Mouse (Mus musculus) neural tube, embryonic 14.5 days (tissue): ENCODE measurements around the gene Car15. TPM values are rescaled to one million over a fixed set of nuclear protein-coding genes. Genes with fewer than 3 reads are reported as not detected.

Experiments used
- ATAC-seq: fragments of 200-750 bp; cut with Nextera tagmentation; 2 replicates; pipeline ENCODE4 v1.8.0; 2017; ENCODE audit warnings: low read depth, mild to moderate bottlenecking, moderate TSS enrichment, moderate library complexity
- H3K27ac ChIP-seq: fragments of 300-500 bp; sonication (generic); 2 replicates; pipeline ENCODE4 v1.5.1; 2014; ENCODE audit warnings: low read depth, mild to moderate bottlenecking, control low read depth, low read length, moderate library complexity, mixed read lengths
- H3K27me3 ChIP-seq: fragments of 300-500 bp; sonication (generic); 2 replicates; pipeline ENCODE4 v1.6.1; 2014; ENCODE audit warnings: low read length; ENCODE audit not compliant: control insufficient read depth, insufficient read depth
- H3K36me3 ChIP-seq: fragments of 300-500 bp; sonication (generic); 2 replicates; pipeline ENCODE4 v1.6.1; 2014; ENCODE audit warnings: low read length, mixed read lengths; ENCODE audit not compliant: control insufficient read depth, insufficient read depth
- H3K4me1 ChIP-seq: fragments of 300-500 bp; sonication (generic); 2 replicates; pipeline ENCODE4 v1.6.1; 2014; ENCODE audit warnings: low read length; ENCODE audit not compliant: control insufficient read depth, insufficient read depth
- H3K4me2 ChIP-seq: fragments of 300-500 bp; sonication (generic); 2 replicates; pipeline ENCODE4 v1.6.1; 2014; ENCODE audit warnings: mild to moderate bottlenecking, low read depth, low read length, control low read depth
- H3K4me3 ChIP-seq: fragments of 300-500 bp; sonication (generic); 2 replicates; pipeline ENCODE4 v1.5.1; 2014; ENCODE audit warnings: low read depth, low read length, control low read depth, mixed read lengths
- H3K9ac ChIP-seq: fragments of 300-500 bp; sonication (generic); replicated peaks from 2 replicates; pipeline ENCODE4 v1.6.1; 2014; ENCODE audit warnings: low read depth, mild to moderate bottlenecking, control low read depth, low read length, mixed read lengths
- H3K9me3 ChIP-seq: fragments of 300-500 bp; sonication (generic); 2 replicates; pipeline ENCODE4 v1.6.1; 2016; ENCODE audit warnings: low read length; ENCODE audit not compliant: control insufficient read depth
- WGBS: fragments of 180-500 bp; shearing (Covaris S2); extraction: QIAGEN DNeasy Blood & Tissue Kit; methylation state at CpG from one replicate; pipeline ENCODE4 v1.1.7; 2014; 5-methylcytosine and 5-hydroxymethylcytosine counted together
- polyA plus RNA-seq: library from polyadenylated mRNA; unstranded; fragments of >200 nt; fragmentation: Nextera tagmentation; extraction: Ambion mirVana; gene quantifications from 2 replicates; pipeline ENCODE4 v1.2.1, GENCODE M21; 2014

Car15 gene
- polyA plus RNA-seq: 3.9 and 4.0 TPM in 2 replicates

GRCm38 (mm10) chr16:17838051-17838450 lies at the start of gene Car15:
Gene Car15 (minus strand): TSS chr16:17838364.
- 83% methylated on average over 6 of the region's 6 CpGs for WGBS
- Histone ChIP-seq H3K27ac (no peak within 1 kb of the TSS), H3K4me1 (peaks cover 2% of the 10 kb centered on the region; the same call in 1 of the 2 replicates), H3K27me3 (peaks cover 6% of the 10 kb centered on the region; the same call in 1 of the 2 replicates), H3K4me2 (no peak within 1 kb of the TSS), H3K36me3 (peaks cover 23% of the 10 kb centered on the region), H3K9ac (no peak within 1 kb of the TSS), H3K9me3 (no peaks in the 10 kb centered on the region), H3K4me3 (no peak within 1 kb of the TSS)
- no peak for ATAC-seq

- Histone ChIP-seq H3K4me3 (no peak overlapping the region), H3K27ac (no peak overlapping the region)
Observed at GRCm38 (mm10) chr16:17884116-17884515, 46.0 kb upstream of the Car15 start.

GRCm38 (mm10) chr16:17882196-17882595 lies 44.0 kb upstream of the Car15 start:
- Histone ChIP-seq H3K9me3 (no peaks in the 10 kb centered on the region), H3K4me2 (no peak overlapping the region), H3K4me3 (no peak overlapping the region), H3K36me3 (no peaks in the 10 kb centered on the region), H3K4me1 (no peaks in the 10 kb centered on the region; the same call in 1 of the 2 replicates), H3K27ac (no peak overlapping the region), H3K9ac (no peak overlapping the region), H3K27me3 (no peaks in the 10 kb centered on the region)
- no peak for ATAC-seq

More at GRCm38 (mm10) chr16:17884116-17884515, 46.0 kb upstream of the Car15 start:
- 95% methylated on average over 6 of the region's 6 CpGs for WGBS
- Histone ChIP-seq H3K27me3 (no peaks in the 10 kb centered on the region), H3K4me1 (no peaks in the 10 kb centered on the region; the same call in 1 of the 2 replicates), H3K4me2 (no peak overlapping the region), H3K9me3 (no peaks in the 10 kb centered on the region), H3K9ac (no peak overlapping the region), H3K36me3 (no peaks in the 10 kb centered on the region)
- ATAC-seq: no peak

- 95% methylated on average over 4 of the region's 4 CpGs for WGBS
Observed at GRCm38 (mm10) chr16:17879571-17879970, 41.4 kb upstream of the Car15 start.

GRCm38 (mm10) chr16:17876096-17876495 lies 37.9 kb upstream of the Car15 start:
- ATAC-seq: no peak
- H3K4me3 ChIP-seq: no peak overlapping the region
- H3K4me2 ChIP-seq: no peak overlapping the region
- H3K27ac ChIP-seq: no peak overlapping the region
- WGBS: 98% methylated on average over 1 of the region's 1 CpGs
- peaks cover 14% of the 10 kb centered on the region for H3K36me3 ChIP-seq
- H3K9me3 ChIP-seq: no peaks in the 10 kb centered on the region
- H3K4me1 ChIP-seq: no peaks in the 10 kb centered on the region
- no peaks in the 10 kb centered on the region for H3K27me3 ChIP-seq
- H3K9ac ChIP-seq: no peak overlapping the region

More at GRCm38 (mm10) chr16:17879571-17879970, 41.4 kb upstream of the Car15 start:
- H3K36me3 ChIP-seq: no peaks in the 10 kb centered on the region
- no peak for ATAC-seq
- no peak overlapping the region for H3K4me3 ChIP-seq
- no peaks in the 10 kb centered on the region for H3K27me3 ChIP-seq
- no peaks in the 10 kb centered on the region for H3K4me1 ChIP-seq
- no peak overlapping the region for H3K9ac ChIP-seq
- H3K27ac ChIP-seq: no peak overlapping the region
- no peak overlapping the region for H3K4me2 ChIP-seq
- H3K9me3 ChIP-seq: no peaks in the 10 kb centered on the region

- Histone ChIP-seq H3K4me2 (no peak overlapping the region), H3K9me3 (no peaks in the 10 kb centered on the region), H3K36me3 (peaks cover 18% of the 10 kb centered on the region), H3K4me3 (no peak overlapping the region), H3K4me1 (no peaks in the 10 kb centered on the region), H3K9ac (no peak overlapping the region), H3K27ac (no peak overlapping the region), H3K27me3 (no peaks in the 10 kb centered on the region)
- 93% methylated on average over 4 of the region's 4 CpGs for WGBS
- ATAC-seq: no peak
Observed at GRCm38 (mm10) chr16:17875174-17875573, 37.0 kb upstream of the Car15 start.

GRCm38 (mm10) chr16:17872995-17873394 lies 34.8 kb upstream of the Car15 start:
- ATAC-seq: no peak
- no peaks in the 10 kb centered on the region for H3K27me3 ChIP-seq
- no peaks in the 10 kb centered on the region for H3K9me3 ChIP-seq
- 78% methylated on average over 4 of the region's 4 CpGs for WGBS
- H3K27ac ChIP-seq: no peak overlapping the region
- no peak overlapping the region for H3K4me3 ChIP-seq
- no peaks in the 10 kb centered on the region for H3K4me1 ChIP-seq
- peaks cover 18% of the 10 kb centered on the region for H3K36me3 ChIP-seq
- H3K9ac ChIP-seq: no peak overlapping the region
- no peak overlapping the region for H3K4me2 ChIP-seq

GRCm38 (mm10) chr16:17871248-17871647 lies 33.1 kb upstream of the Car15 start:
- H3K4me1 ChIP-seq: no peaks in the 10 kb centered on the region
- H3K9me3 ChIP-seq: no peaks in the 10 kb centered on the region
- peaks cover 18% of the 10 kb centered on the region for H3K36me3 ChIP-seq
- H3K4me2 ChIP-seq: no peak overlapping the region
- WGBS: 88% methylated on average over 5 of the region's 5 CpGs
- no peak for ATAC-seq
- no peak overlapping the region for H3K27ac ChIP-seq
- no peak overlapping the region for H3K4me3 ChIP-seq
- H3K9ac ChIP-seq: no peak overlapping the region
- H3K27me3 ChIP-seq: no peaks in the 10 kb centered on the region

GRCm38 (mm10) chr16:17865770-17866169 lies 27.6 kb upstream of the Car15 start:
- H3K9me3 ChIP-seq: no peaks in the 10 kb centered on the region
- no peak overlapping the region for H3K27ac ChIP-seq
- WGBS: 74% methylated on average over 6 of the region's 6 CpGs
- no peak overlapping the region for H3K4me3 ChIP-seq
- H3K4me1 ChIP-seq: no peaks in the 10 kb centered on the region
- peaks cover 1% of the 10 kb centered on the region; the same call in 1 of the 2 replicates for H3K36me3 ChIP-seq
- no peak overlapping the region for H3K4me2 ChIP-seq
- ATAC-seq: no peak
- no peak overlapping the region for H3K9ac ChIP-seq
- no peaks in the 10 kb centered on the region for H3K27me3 ChIP-seq
